Mouse (Mus musculus) forebrain, embryonic 11.5 days (tissue): ENCODE data around the gene Trim2. TPM values are rescaled to one million over a fixed set of nuclear protein-coding genes. Genes with fewer than 3 reads are reported as not detected.
A peak's percentile ranks its signal among the peaks of the same experiment; 100 is the strongest.

Experiments
- ATAC-seq: fragments of 200-750 bp; cut with Nextera tagmentation; replicated peaks from 2 replicates; pipeline ENCODE4 v1.8.0; 2017; ENCODE audit warnings: moderate TSS enrichment; ENCODE audit not compliant: low FRiP score
- DNase-seq: peaks from one replicate; pipeline ENCODE4 v3.0.0-alpha.2; 2017; ENCODE audit warnings: low spot score
- H3K27ac ChIP-seq: fragments of 300-500 bp; sonication (generic); 2 replicates; pipeline ENCODE4 v1.5.1; 2014; ENCODE audit warnings: low read depth, low read length
- H3K27me3 ChIP-seq: fragments of 300-500 bp; sonication (generic); 2 replicates; pipeline ENCODE4 v1.6.1; 2014; ENCODE audit warnings: mild to moderate bottlenecking, low read length, mixed read lengths; ENCODE audit not compliant: control insufficient read depth, insufficient read depth
- H3K36me3 ChIP-seq: fragments of 300-500 bp; sonication (generic); 2 replicates; pipeline ENCODE4 v1.6.1; 2014; ENCODE audit warnings: mild to moderate bottlenecking, low read length, moderate library complexity, mixed read lengths; ENCODE audit not compliant: control insufficient read depth, insufficient read depth
- H3K4me1 ChIP-seq: fragments of 300-500 bp; sonication (generic); replicated peaks from 2 replicates; pipeline ENCODE4 v1.6.1; 2014; ENCODE audit warnings: low read length, mixed read lengths; ENCODE audit not compliant: control insufficient read depth, insufficient read depth
- H3K4me2 ChIP-seq: fragments of 300-500 bp; sonication (generic); 2 replicates; pipeline ENCODE4 v1.6.1; 2014; ENCODE audit warnings: low read depth, mild to moderate bottlenecking, low read length, moderate library complexity, mixed read lengths; ENCODE audit not compliant: severe bottlenecking
- H3K4me3 ChIP-seq: fragments of 300-500 bp; sonication (generic); 2 replicates; pipeline ENCODE4 v1.5.1; 2014; ENCODE audit warnings: low read depth, low read length
- H3K9ac ChIP-seq: fragments of 300-500 bp; sonication (generic); 2 replicates; pipeline ENCODE4 v1.6.1; 2014; ENCODE audit warnings: low read length
- H3K9me3 ChIP-seq: fragments of 300-500 bp; sonication (generic); 2 replicates; pipeline ENCODE4 v1.6.1; 2016; ENCODE audit warnings: low read length, mixed read lengths; ENCODE audit not compliant: control insufficient read depth
- WGBS: fragments of 180-500 bp; shearing (Covaris S2); extraction: QIAGEN DNeasy Blood & Tissue Kit; methylation state at CpG from one replicate; pipeline ENCODE4 v1.1.7; 2014; 5-methylcytosine and 5-hydroxymethylcytosine counted together
- polyA plus RNA-seq: library from polyadenylated mRNA; unstranded; fragments of >200 nt; fragmentation: Nextera tagmentation; extraction: Ambion mirVana; gene quantifications from 2 replicates; pipeline ENCODE4 v1.2.1, GENCODE M21; 2014

The Trim2 gene
- polyA plus RNA-seq, 1 experiment from 2014 or later: 70.3 TPM

DNA sequence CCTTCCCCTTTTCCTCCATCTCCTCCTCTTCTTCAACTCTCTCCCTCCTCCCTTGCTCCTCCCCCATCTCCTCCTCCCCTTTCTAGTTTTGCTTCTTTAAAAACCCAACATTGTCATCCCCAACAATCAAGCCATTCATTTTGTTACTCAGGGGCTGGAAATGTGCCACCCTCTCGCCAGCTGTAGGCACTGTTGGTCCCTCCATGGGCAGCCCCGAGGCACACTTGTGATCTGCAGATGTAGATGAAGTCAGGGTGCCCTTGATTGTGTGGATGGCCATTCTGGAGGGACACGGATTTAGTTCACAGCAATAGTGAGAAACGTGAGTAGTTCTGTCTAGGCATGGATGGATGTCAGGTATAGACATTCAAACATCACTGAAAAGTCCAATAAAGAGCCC is 17.7 kb downstream of the Trim2 start:
- no peak overlapping the region for H3K4me2 ChIP-seq
- H3K4me3 ChIP-seq: no peak overlapping the region
- no peak overlapping the region for H3K27ac ChIP-seq
- ATAC-seq (no peak), DNase-seq (no peak)
- no peaks in the 10 kb centered on the region for H3K36me3 ChIP-seq
- H3K27me3 ChIP-seq: no peaks in the 10 kb centered on the region
- H3K9ac ChIP-seq: no peak overlapping the region
- 82% methylated on average over 4 of the region's 4 CpGs for WGBS
- no peaks in the 10 kb centered on the region for H3K9me3 ChIP-seq
- no peaks in the 10 kb centered on the region for H3K4me1 ChIP-seq

DNA sequence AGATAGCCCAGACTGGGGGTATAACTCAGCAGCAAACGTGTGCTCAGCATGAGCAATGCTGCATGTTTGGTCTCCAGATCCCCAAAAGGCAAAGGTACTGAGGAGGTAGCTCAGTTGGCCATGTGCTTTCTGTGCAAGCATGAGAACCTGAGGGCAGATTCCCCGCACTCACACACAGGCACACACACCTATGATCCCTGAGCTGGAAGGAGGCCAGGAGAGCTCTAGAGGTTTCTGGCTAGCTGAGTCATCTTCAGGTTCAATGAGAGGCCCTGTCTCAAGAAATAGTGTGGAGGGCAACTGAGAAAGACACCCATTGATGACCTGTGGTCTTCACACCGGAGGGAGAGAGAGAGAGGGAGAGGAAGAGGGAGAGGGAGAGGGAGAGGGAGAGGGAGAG is 19.4 kb downstream of the Trim2 start:
- DNase-seq: no peak
- no peak overlapping the region for H3K27ac ChIP-seq
- H3K4me2 ChIP-seq: no peak overlapping the region
- no peaks in the 10 kb centered on the region for H3K36me3 ChIP-seq
- H3K27me3 ChIP-seq: no peaks in the 10 kb centered on the region
- H3K9me3 ChIP-seq: no peaks in the 10 kb centered on the region
- no peak overlapping the region for H3K9ac ChIP-seq
- WGBS: 87% methylated on average over 2 of the region's 3 CpGs
- no peak for ATAC-seq
- peaks cover 2% of the 10 kb centered on the region; the same call in 1 of the 2 replicates for H3K4me1 ChIP-seq
- H3K4me3 ChIP-seq: no peak overlapping the region

GRCm38 (mm10) chr3:84286311-84286710 is 20.4 kb downstream of the Trim2 start:
- no peaks in the 10 kb centered on the region for H3K27me3 ChIP-seq
- no peak for ATAC-seq
- no peaks in the 10 kb centered on the region for H3K9me3 ChIP-seq
- H3K4me1 ChIP-seq: peaks cover 5% of the 10 kb centered on the region; the same call in 1 of the 2 replicates
- no peak overlapping the region for H3K4me2 ChIP-seq
- 83% methylated on average over 5 of the region's 5 CpGs for WGBS
- H3K9ac ChIP-seq: no peak overlapping the region
- H3K36me3 ChIP-seq: no peaks in the 10 kb centered on the region
- no peak for DNase-seq
- H3K4me3 ChIP-seq: no peak overlapping the region
- H3K27ac ChIP-seq: no peak overlapping the region

- H3K4me3 ChIP-seq: no peak overlapping the region
- no peaks in the 10 kb centered on the region for H3K36me3 ChIP-seq
- peaks cover 5% of the 10 kb centered on the region; the same call in 1 of the 2 replicates for H3K4me1 ChIP-seq
- H3K27ac ChIP-seq: no peak overlapping the region
- DNase-seq (no peak), ATAC-seq (no peak)
- no peaks in the 10 kb centered on the region for H3K27me3 ChIP-seq
- WGBS: 53% methylated on average over 3 of the region's 3 CpGs
- no peaks in the 10 kb centered on the region for H3K9me3 ChIP-seq
- no peak overlapping the region for H3K4me2 ChIP-seq
- H3K9ac ChIP-seq: no peak overlapping the region
These were observed 21.9 kb downstream of the Trim2 start for GRCm38 (mm10) chr3:84284796-84285195.

GRCm38 (mm10) chr3:84283524-84283923 is 23.2 kb downstream of the Trim2 start:
- Histone ChIP-seq H3K9ac (no peak overlapping the region), H3K27me3 (no peaks in the 10 kb centered on the region), H3K36me3 (no peaks in the 10 kb centered on the region), H3K4me3 (no peak overlapping the region), H3K9me3 (no peaks in the 10 kb centered on the region), H3K27ac (no peak overlapping the region), H3K4me1 (peaks cover 5% of the 10 kb centered on the region; the same call in 1 of the 2 replicates), H3K4me2 (no peak overlapping the region)
- WGBS: 82% methylated on average over 8 of the region's 8 CpGs
- ATAC-seq: no peak
- DNase-seq: no peak

- Histone ChIP-seq H3K36me3 (no peaks in the 10 kb centered on the region), H3K27ac (no peak overlapping the region), H3K9me3 (no peaks in the 10 kb centered on the region), H3K27me3 (no peaks in the 10 kb centered on the region), H3K4me3 (no peak overlapping the region), H3K4me2 (no peak overlapping the region), H3K9ac (no peak overlapping the region), H3K4me1 (peaks cover 5% of the 10 kb centered on the region; the same call in 1 of the 2 replicates)
- ATAC-seq (peak; percentile 57), DNase-seq (peak; percentile 66)
- WGBS: 40% methylated on average over 10 of the region's 10 CpGs
These were observed 24.7 kb downstream of the Trim2 start for GRCm38 (mm10) chr3:84281936-84282371.

GRCm38 (mm10) chr3:84278809-84279208 is 27.9 kb downstream of the Trim2 start:
- H3K27ac ChIP-seq: no peak overlapping the region
- no peak for DNase-seq
- no peak overlapping the region for H3K4me3 ChIP-seq
- no peaks in the 10 kb centered on the region for H3K9me3 ChIP-seq
- no peak overlapping the region for H3K9ac ChIP-seq
- H3K36me3 ChIP-seq: no peaks in the 10 kb centered on the region
- ATAC-seq: no peak
- peaks cover 5% of the 10 kb centered on the region; the same call in 1 of the 2 replicates for H3K4me1 ChIP-seq
- WGBS: 84% methylated on average over 4 of the region's 4 CpGs
- H3K4me2 ChIP-seq: no peak overlapping the region
- H3K27me3 ChIP-seq: no peaks in the 10 kb centered on the region

DNA sequence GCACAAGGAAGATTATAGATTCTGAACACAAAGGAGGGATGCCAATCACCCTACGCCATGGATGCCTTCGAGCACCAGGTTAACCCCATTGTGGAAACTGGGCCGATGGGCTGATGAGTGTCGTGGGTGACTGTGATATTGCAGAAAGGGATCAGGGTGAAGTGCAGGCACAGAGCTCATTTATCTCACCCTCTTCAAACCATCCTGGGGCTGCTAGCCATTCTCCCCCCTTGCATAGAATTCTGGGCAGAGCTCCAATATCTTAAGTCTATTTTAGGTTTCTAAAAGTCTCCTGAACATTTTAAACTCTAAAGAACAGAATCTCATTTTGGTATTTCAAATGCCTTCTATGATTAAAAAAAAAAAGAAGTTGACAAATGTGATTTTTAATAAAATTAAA is 31.6 kb downstream of the Trim2 start:
- Histone ChIP-seq H3K27ac (no peak overlapping the region), H3K4me1 (peaks cover 12% of the 10 kb centered on the region), H3K9ac (no peak overlapping the region), H3K36me3 (no peaks in the 10 kb centered on the region), H3K27me3 (no peaks in the 10 kb centered on the region), H3K9me3 (no peaks in the 10 kb centered on the region), H3K4me3 (no peak overlapping the region), H3K4me2 (no peak overlapping the region)
- no peak for ATAC-seq
- WGBS: 87% methylated on average over 4 of the region's 4 CpGs
- no peak for DNase-seq

DNA sequence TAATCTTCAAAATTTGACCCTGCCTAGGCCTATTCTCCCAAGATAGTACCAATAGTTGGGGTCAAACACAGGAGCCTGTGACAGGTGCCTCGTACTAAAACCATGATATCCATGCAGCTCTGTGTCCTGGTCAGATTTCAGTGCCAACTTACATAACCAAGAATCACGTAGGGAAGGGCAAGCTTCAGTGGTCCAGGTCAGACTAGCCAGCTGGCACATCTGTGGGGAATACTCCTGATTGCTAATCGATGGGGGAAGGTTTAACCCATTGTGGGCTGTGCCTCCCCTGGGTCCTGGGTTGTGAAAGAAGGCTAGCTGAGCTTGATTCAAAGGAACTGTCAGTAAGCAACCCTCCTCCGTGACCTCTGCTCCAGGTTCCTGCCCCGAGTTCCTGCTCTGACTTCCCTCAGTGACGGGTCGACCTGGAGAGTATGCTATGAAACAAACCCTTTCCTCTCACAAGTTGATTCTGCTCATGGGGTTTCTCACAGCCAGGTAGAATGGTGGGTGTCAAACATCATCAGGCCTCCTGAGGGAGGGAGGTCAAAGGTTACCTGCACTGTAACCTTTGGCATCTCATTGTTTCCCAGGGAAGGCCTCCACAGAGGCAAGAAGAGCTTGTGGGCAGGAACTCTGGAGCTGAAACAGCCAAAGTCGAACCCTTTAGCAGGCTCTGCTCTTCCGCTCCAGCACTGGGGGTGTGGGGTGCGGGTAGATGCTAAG is 34.2 kb downstream of the Trim2 start:
- H3K27me3 ChIP-seq: no peaks in the 10 kb centered on the region
- H3K4me1 ChIP-seq: peaks cover 16% of the 10 kb centered on the region
- WGBS: 79% methylated on average over 10 of the region's 10 CpGs
- H3K9ac ChIP-seq: no peak overlapping the region
- no peak for ATAC-seq
- no peak overlapping the region for H3K4me3 ChIP-seq
- no peaks in the 10 kb centered on the region for H3K9me3 ChIP-seq
- H3K36me3 ChIP-seq: no peaks in the 10 kb centered on the region
- no peak overlapping the region for H3K27ac ChIP-seq
- no peak for DNase-seq
- H3K4me2 ChIP-seq: no peak overlapping the region
